Mouse (Mus musculus) midbrain, embryonic 11.5 days (tissue): ENCODE data around the gene Foxp4. TPM values are rescaled to one million over a fixed set of nuclear protein-coding genes. Genes with fewer than 3 reads are reported as not detected.
A peak's percentile ranks its signal among the peaks of the same experiment; 100 is the strongest.
"Not testable (repeated sequence)": the region's sequence is repeated elsewhere in the genome, so short reads cannot be mapped to it uniquely, and the experiment has no call there.

ENCODE experiments used
- ATAC-seq: fragments of 200-750 bp; cut with Nextera tagmentation; 2 replicates; pipeline ENCODE4 v1.8.0; 2017; ENCODE audit warnings: moderate TSS enrichment, moderate library complexity; ENCODE audit not compliant: low FRiP score
- DNase-seq: peaks from one replicate; pipeline ENCODE4 v3.0.0; 2015; ENCODE audit warnings: low spot score; ENCODE audit errors: missing footprints
- H3K27ac ChIP-seq: fragments of 300-500 bp; sonication (generic); 2 replicates; pipeline ENCODE4 v1.5.1; 2014; ENCODE audit warnings: low read depth, low read length
- H3K27me3 ChIP-seq: fragments of 300-500 bp; sonication (generic); 2 replicates; pipeline ENCODE4 v1.6.1; 2014; ENCODE audit warnings: mild to moderate bottlenecking, low read length, moderate library complexity, mixed read lengths; ENCODE audit not compliant: control insufficient read depth, insufficient read depth
- H3K36me3 ChIP-seq: fragments of 300-500 bp; sonication (generic); 2 replicates; pipeline ENCODE4 v1.6.1; 2014; ENCODE audit warnings: mild to moderate bottlenecking, low read length, moderate library complexity, mixed read lengths; ENCODE audit not compliant: control insufficient read depth, insufficient read depth
- H3K4me1 ChIP-seq: fragments of 300-500 bp; sonication (generic); 2 replicates; pipeline ENCODE4 v1.6.1; 2014; ENCODE audit warnings: low read length; ENCODE audit not compliant: control insufficient read depth, insufficient read depth
- H3K4me2 ChIP-seq: fragments of 300-500 bp; sonication (generic); 2 replicates; pipeline ENCODE4 v1.6.1; 2014; ENCODE audit warnings: mild to moderate bottlenecking, moderate library complexity
- H3K4me3 ChIP-seq: fragments of 300-500 bp; sonication (generic); 2 replicates; pipeline ENCODE4 v1.5.1; 2014; ENCODE audit warnings: low read depth, low read length
- H3K9ac ChIP-seq: fragments of 300-500 bp; sonication (generic); 2 replicates; pipeline ENCODE4 v1.6.1; 2014; ENCODE audit warnings: low read length
- H3K9me3 ChIP-seq: fragments of 300-500 bp; sonication (generic); 2 replicates; pipeline ENCODE4 v1.6.1; 2016; ENCODE audit warnings: low read length; ENCODE audit not compliant: control insufficient read depth
- WGBS: fragments of 180-500 bp; shearing (Covaris S2); extraction: QIAGEN DNeasy Blood & Tissue Kit; methylation state at CpG from one replicate; pipeline ENCODE4 v1.1.7; 2014; 5-methylcytosine and 5-hydroxymethylcytosine counted together
- polyA plus RNA-seq: library from polyadenylated mRNA; unstranded; fragments of >200 nt; fragmentation: Nextera tagmentation; extraction: Ambion mirVana; gene quantifications from 2 replicates; pipeline ENCODE4 v1.2.1, GENCODE M21; 2014

Gene Foxp4
- polyA plus RNA-seq, 1 experiment from 2014 or later = 27.5 TPM

DNA sequence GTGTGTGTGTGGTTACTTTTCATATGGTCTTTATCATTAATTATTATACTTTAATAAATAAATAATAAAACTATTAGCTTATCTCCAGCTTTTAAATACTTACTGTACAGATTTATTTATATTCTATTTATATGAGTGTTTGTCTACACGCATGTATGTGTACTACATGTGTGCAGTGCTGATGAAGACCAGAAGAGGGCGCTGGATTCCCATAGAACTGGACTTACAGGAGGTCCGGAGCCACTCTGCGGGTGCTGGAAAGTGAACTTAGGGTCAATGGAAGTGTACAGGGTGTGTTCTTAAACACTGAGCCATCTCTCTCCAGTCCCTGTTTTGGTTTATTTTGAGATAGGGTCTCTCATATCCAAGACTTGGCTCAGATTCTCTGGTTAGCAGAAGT, 68.9 kb downstream of the Foxp4 start:
- Histone ChIP-seq H3K4me3 (no peak overlapping the region), H3K9me3 (no peaks in the 10 kb centered on the region), H3K27me3 (no peaks in the 10 kb centered on the region; the same call in 1 of the 2 replicates), H3K9ac (no peak overlapping the region), H3K4me2 (no peak overlapping the region), H3K36me3 (no peaks in the 10 kb centered on the region), H3K4me1 (no peaks in the 10 kb centered on the region), H3K27ac (no peak overlapping the region)
- ATAC-seq = no peak
- WGBS = 79% methylated on average over 4 of the region's 4 CpGs
- DNase-seq = no peak

DNA sequence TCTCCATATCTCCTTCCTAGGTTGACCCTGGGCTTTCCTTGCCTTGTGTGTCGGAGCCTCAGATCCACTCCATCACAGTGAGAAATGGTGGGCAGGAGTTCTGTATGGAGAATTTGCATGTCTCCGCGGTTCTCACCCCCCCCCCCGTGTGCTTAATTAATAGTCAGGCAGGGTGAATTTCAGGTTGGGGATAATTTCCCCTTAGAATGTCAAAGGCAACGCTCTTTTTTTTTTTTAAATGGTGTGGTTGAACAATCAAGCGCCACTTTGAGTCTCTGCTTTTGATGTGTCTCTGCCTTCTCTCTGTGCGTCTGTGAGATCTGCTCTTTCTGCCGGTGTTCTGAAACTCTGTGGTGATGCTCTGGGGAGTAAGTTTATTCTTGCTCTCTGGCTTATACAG, 69.5 kb downstream of the Foxp4 start:
- no peak for DNase-seq
- WGBS = 82% methylated on average over 8 of the region's 8 CpGs
- no peak for ATAC-seq
- Histone ChIP-seq H3K9me3 (no peaks in the 10 kb centered on the region), H3K27ac (no peak overlapping the region), H3K4me1 (no peaks in the 10 kb centered on the region), H3K36me3 (no peaks in the 10 kb centered on the region), H3K4me3 (no peak overlapping the region), H3K4me2 (no peak overlapping the region), H3K27me3 (no peaks in the 10 kb centered on the region; the same call in 1 of the 2 replicates), H3K9ac (no peak overlapping the region)

DNA sequence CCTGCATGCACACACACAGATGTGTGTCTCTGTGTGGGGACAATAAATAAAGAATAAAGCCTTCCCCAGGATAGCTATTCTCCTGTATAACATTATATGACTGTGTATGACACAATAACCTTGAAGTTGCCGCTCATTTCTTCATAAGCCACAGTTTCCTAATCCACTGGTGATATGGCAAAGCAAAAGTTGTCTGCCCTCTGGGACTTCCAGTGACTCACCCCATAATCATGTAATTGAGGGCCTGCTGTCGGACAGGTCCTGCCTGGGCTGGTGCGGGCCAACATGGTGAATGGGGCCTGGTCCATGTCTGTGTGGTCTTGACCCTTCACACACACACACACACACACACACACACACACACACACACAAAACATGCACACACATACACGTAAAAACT, 70.7 kb downstream of the Foxp4 start:
- Histone ChIP-seq H3K4me2 (no peak overlapping the region), H3K27ac (no peak overlapping the region), H3K36me3 (no peaks in the 10 kb centered on the region), H3K4me1 (no peaks in the 10 kb centered on the region), H3K9ac (no peak overlapping the region), H3K4me3 (no peak overlapping the region), H3K9me3 (no peaks in the 10 kb centered on the region), H3K27me3 (no peaks in the 10 kb centered on the region; the same call in 1 of the 2 replicates)
- DNase-seq (no peak), ATAC-seq (no peak)
- 90% methylated on average over 4 of the region's 4 CpGs for WGBS

DNA sequence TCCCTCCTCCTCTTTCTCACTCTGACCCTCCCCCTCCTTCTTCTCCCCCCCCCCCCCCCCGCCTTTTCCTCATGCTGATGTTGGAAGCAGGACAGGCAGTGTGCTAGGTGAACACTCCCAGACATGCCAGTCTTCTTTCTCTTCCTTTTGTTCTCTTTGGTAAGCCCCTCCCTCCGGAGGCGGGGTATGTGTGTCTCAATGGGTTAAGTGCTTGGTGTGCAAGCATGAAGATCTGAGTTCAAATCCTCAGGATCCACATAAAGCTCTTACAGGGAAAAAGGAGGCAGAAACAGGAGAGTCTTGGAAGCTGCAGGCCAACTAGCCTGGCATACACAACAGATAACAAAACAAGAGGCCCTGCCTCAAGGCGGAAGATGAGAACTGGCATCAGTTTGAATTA, 71.1 kb downstream of the Foxp4 start:
- WGBS = 93% methylated on average over 3 of the region's 4 CpGs
- Histone ChIP-seq H3K9me3 (no peaks in the 10 kb centered on the region), H3K36me3 (no peaks in the 10 kb centered on the region), H3K9ac (no peak overlapping the region), H3K27ac (no peak overlapping the region), H3K4me2 (no peak overlapping the region), H3K4me1 (no peaks in the 10 kb centered on the region), H3K4me3 (no peak overlapping the region), H3K27me3 (no peaks in the 10 kb centered on the region; the same call in 1 of the 2 replicates)
- no peak for DNase-seq
- no peak for ATAC-seq

DNA sequence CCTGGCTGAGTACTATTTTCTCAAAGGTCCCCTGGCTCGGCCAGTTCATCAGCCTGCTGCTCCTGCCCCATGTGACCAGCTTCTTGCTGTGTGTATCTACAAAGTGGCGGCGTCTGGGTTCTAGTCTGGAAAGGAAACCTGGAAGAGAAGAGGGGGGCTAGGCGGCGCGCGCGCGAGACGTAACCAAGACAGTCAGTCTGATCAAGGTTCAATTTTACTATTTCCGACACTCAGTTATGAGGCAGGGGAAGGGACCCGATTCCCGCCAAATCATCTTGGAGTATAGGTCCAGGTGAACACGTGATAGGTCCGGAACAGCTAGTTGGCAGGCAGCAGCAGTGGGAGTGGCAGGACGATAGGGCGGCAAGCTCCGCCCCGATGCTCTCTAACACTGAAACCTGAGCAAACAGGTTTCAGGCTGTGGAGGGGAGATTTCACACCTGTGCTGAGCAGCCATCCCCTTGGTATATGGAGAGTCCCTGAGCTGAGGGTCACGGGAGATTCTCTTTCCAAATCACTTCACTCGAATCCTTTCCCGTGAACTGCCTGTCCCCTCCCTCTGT, 72.6 kb downstream of the Foxp4 start:
- not testable (repeated sequence) for H3K4me3 ChIP-seq, H3K4me1 ChIP-seq, H3K27ac ChIP-seq, DNase-seq, H3K36me3 ChIP-seq, ATAC-seq, H3K27me3 ChIP-seq, H3K9ac ChIP-seq, H3K9me3 ChIP-seq
- peak overlapping the region; percentile 25 for H3K4me2 ChIP-seq
- 21% methylated on average over 22 of the region's 22 CpGs for WGBS

DNA sequence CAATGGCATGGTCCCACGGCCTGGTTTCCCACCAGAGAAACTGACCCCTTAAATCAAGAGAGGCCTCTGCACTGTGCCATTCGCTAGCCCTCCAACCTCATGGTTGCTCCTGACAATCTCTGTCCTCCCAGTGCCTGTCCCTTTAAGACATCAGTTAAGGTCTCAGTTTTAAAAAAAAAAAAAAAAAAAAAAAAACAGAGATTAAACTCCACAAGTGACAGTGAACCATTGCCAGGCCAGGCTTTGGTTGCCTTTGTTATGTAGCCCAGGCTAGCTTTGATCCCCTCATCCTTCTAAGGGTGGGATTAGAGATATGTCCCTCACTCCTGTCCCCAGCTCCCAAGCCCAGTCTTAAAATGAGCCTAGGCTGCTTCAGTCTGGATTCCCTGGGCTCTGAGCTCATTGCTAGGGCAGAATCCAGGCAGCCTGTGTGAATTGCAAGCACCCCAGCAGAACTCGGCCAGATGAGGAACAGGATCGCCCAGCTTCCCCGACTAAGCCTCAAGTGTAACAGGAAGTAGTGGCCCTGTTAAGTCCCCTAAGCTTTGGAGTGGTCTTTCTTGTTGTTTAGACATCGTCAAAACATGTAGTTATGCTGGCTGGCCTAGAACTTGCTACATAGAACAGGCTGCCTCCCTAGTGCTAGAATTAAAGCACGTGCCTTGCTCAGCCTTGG, 73.7 kb downstream of the Foxp4 start:
- 83% methylated on average over 7 of the region's 7 CpGs for WGBS

DNA sequence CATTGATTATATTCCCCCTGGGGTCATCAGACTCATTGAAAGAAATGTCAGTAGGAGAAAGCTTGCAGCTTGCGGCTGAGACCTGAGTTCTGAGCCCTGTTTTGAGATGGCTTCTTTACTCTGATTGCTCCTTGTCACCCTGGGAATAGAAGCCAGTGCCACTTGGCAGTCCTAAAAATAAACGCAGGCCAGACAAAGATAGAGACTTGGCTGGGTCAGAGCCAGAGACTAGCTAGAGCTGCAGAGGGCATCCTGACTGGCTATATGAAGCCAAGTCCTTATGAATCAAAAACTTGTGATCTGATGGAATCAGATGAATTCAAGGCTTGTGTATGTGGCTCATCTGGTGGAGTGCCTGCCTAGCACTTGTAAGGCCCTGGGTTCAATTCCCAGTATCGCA, 74.4 kb downstream of the Foxp4 start:
- 91% methylated on average over 3 of the region's 3 CpGs for WGBS
- H3K9me3 ChIP-seq = no peaks in the 10 kb centered on the region
- H3K36me3 ChIP-seq = no peaks in the 10 kb centered on the region
- no peak overlapping the region for H3K4me2 ChIP-seq
- H3K9ac ChIP-seq = no peak overlapping the region
- H3K27me3 ChIP-seq = no peaks in the 10 kb centered on the region; the same call in 1 of the 2 replicates
- H3K27ac ChIP-seq = no peak overlapping the region
- ATAC-seq (no peak), DNase-seq (no peak)
- no peaks in the 10 kb centered on the region for H3K4me1 ChIP-seq
- H3K4me3 ChIP-seq = no peak overlapping the region

More for the DNA sequence above, 73.7 kb downstream of the Foxp4 start:
- H3K36me3 ChIP-seq = no peaks in the 10 kb centered on the region
- no peak overlapping the region for H3K9ac ChIP-seq
- H3K27me3 ChIP-seq = no peaks in the 10 kb centered on the region; the same call in 1 of the 2 replicates
- no peak for ATAC-seq
- no peaks in the 10 kb centered on the region for H3K9me3 ChIP-seq
- no peaks in the 10 kb centered on the region for H3K4me1 ChIP-seq
- DNase-seq = no peak
- no peak overlapping the region for H3K27ac ChIP-seq
- no peak overlapping the region for H3K4me3 ChIP-seq
- no peak overlapping the region for H3K4me2 ChIP-seq

DNA sequence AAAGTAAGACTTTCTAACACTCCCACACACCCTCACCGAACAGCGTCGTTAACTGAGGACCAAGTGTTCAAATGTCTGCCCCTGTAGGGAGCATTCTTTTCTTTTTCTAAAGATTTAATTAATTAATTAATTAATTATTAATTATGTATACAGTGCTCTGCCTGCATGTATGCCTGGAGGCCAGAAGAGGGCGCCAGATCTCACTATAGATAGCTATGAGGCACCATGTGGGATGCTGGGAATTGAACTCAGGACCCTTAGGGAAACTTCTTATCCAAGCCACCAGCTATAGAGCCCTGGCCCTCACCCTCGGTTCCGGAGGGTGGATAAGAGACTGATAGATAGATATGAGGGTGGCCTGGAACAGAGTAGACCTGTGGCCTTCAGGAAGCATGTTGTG, 76.5 kb downstream of the Foxp4 start:
- H3K9ac ChIP-seq = no peak overlapping the region
- no peaks in the 10 kb centered on the region for H3K4me1 ChIP-seq
- no peak overlapping the region for H3K4me2 ChIP-seq
- no peak overlapping the region for H3K4me3 ChIP-seq
- DNase-seq = no peak
- 83% methylated on average over 6 of the region's 6 CpGs for WGBS
- H3K9me3 ChIP-seq = no peaks in the 10 kb centered on the region
- no peak for ATAC-seq
- no peaks in the 10 kb centered on the region; the same call in 1 of the 2 replicates for H3K27me3 ChIP-seq
- H3K36me3 ChIP-seq = no peaks in the 10 kb centered on the region
- H3K27ac ChIP-seq = no peak overlapping the region

DNA sequence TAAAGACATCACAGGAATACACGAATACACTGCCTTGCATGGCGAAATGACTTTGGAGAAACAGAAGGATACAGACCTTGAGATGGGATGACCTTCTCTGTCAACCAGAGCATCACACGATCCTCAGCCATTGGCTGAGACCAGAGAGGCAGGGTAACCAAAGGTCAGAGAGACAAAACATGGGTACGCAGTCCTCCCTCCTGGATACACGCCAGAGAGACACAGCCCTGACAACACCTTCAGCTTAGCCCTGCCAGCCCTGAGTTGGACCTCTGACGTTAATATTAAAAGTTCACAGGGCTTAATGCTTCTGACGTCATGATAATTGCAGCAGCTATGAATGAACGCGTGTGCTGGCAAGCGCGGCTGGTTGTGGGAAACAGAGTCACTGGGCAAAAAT, 78.8 kb downstream of the Foxp4 start:
- ATAC-seq = no peak
- no peak overlapping the region for H3K4me2 ChIP-seq

More for the DNA sequence above, 78.8 kb downstream of the Foxp4 start:
- Histone ChIP-seq H3K9me3 (no peaks in the 10 kb centered on the region), H3K27me3 (no peaks in the 10 kb centered on the region), H3K4me3 (no peak overlapping the region), H3K36me3 (no peaks in the 10 kb centered on the region), H3K4me1 (no peaks in the 10 kb centered on the region), H3K27ac (no peak overlapping the region), H3K9ac (no peak overlapping the region)
- no peak for DNase-seq
- 88% methylated on average over 11 of the region's 11 CpGs for WGBS
